Mouse (Mus musculus) cerebellum, postnatal 10 days (tissue): ENCODE data around the gene Vat1.
A peak's percentile ranks its signal among the peaks of the same experiment; 100 is the strongest.
"Not testable (repeated sequence)": the region's sequence is repeated elsewhere in the genome, so short reads cannot be mapped to it uniquely, and the experiment has no call there.

Experiments used
- DNase-seq, 2 experiments: peaks; one replicate each; pipeline ENCODE4 v3.0.0; 2021; ENCODE audit warnings: mixed read lengths in 2 of 2

The Vat1 gene

GRCm38 (mm10) chr11:101465101-101465868, 745 bp downstream of the Vat1 start:
- DNase-seq: peak; percentile 72 to 77

DNA sequence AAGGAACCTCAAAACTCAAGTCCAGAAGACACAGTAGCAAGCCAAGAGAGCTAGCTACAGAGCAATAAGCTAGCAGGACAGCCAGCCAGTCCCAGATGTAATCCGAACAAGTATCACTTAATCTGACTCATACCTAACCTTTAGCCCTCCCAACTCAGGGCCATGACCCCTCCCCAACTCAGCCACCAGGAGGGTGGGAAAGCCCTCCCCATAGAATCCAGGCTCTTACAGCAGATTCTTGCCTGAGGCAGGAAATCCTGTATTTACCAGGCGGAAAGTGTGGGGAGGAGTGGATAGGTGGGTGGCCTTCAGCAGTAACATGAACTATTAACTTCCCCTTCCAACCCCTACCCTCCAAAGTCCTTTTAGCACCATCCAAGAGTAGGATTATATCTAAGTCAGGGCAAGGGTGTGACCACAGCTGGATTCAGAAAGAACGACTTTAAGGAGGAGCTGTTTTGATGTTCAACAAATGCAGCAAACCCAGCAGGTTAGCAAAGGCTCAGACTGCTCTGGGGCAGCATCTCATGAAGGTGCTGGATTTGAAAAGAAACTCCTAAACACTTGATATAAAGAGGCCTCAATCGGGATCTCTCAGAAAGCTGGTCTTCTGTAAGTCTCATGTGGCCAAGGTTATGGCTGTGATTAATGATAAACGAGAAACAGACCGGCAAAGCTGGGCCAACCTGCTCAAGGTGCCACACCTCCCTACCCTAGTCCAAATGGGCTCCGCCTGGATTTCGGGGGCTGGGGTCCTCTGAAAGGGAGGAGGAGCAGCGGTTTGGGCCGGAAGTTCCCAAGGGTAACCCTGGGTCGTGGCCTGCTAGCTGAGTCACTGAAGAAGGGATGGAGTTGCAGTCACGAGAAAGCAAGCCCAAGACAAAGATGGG, 1.6 kb downstream of the Vat1 start, which contains the start of gene Rnd2:
TSS of gene Rnd2 (plus strand) at position 789 of the 890 bp plus-strand sequence.
- no peak for DNase-seq

- peak; percentile 46 to 56 for DNase-seq
Observed at GRCm38 (mm10) chr11:101462583-101463440, 3.2 kb downstream of the Vat1 start.

GRCm38 (mm10) chr11:101462141-101462540, 3.9 kb downstream of the Vat1 start:
- DNase-seq: no peak

DNA sequence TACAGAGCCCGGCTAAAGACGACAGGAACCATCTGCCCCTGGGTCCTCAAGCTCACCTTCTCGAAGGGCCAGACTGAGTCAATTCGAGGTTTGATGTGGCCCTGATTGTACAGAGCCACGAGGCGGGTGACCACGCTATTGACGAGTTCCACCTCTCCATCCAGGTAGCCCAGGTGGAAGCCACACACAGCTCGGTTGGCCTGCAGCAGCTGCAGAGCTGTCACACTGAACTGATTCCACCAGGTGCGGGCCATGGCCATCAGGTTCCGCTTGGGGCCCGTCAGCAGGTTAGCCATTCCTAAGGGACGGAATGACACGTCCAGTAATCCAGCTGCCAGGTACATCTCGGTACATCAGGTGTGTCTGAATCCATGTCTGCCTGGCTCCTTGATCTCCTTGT, 5.7 kb downstream of the Vat1 start:
- no peak for DNase-seq

GRCm38 (mm10) chr11:101459716-101460115, 6.3 kb downstream of the Vat1 start:
- DNase-seq: no peak

- DNase-seq: no peak
Observed at GRCm38 (mm10) chr11:101458217-101458616, 7.8 kb downstream of the Vat1 start.

GRCm38 (mm10) chr11:101457631-101458030, 8.4 kb downstream of the Vat1 start:
- no peak for DNase-seq

DNA sequence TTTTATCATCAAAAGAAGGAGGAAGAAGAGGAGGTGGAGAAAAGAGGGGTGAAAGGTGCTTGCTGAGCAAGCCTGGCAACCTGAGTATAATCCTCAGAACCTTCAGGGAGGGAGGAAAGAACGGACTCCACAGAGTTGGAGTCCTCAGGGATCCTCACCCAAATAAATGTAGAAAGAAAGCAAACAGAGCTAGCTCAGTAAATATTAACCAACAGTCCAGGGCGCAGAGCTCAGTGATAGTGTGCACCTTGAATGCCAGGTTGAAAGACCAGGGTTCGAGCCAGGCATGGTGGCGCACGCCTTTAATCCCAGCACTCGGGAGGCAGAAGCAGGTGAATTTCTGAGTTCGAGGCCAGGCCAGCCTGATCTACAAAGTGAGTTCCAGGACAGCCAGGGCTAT, 10.4 kb downstream of the Vat1 start:
- DNase-seq: no peak

GRCm38 (mm10) chr11:101454702-101455101, 11.3 kb downstream of the Vat1 start:
- DNase-seq: no peak

- DNase-seq: no peak
Observed at GRCm38 (mm10) chr11:101452093-101452774, 13.8 kb downstream of the Vat1 start.

GRCm38 (mm10) chr11:101451536-101451935, 14.5 kb downstream of the Vat1 start:
- DNase-seq: no peak

- DNase-seq: peak; percentile 47 to 57
Observed at GRCm38 (mm10) chr11:101450394-101450793, 15.6 kb downstream of the Vat1 start.

GRCm38 (mm10) chr11:101449596-101449995, 16.4 kb downstream of the Vat1 start:
- DNase-seq: not testable (repeated sequence)

DNA sequence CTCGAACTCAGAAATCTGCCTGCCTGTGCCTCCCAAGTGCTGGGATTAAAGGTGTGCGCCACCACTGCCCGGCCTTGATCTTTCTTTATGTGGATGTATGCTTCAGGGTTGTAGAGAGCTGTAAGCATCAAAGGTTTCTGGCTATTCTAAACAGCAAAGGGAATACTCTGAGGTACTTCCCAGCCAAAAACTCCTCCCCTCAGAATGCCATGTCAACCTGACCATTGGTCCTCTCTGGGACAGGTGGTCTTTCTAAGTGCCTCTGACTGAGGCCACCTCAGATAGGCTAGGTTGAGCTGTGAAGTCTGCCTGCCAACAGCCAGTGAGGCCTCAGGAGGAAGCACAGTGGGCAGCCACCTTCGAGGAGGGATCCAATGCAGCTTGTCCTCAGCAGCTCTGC, 17.1 kb downstream of the Vat1 start:
- DNase-seq: no peak

GRCm38 (mm10) chr11:101448274-101448746, 17.7 kb downstream of the Vat1 start, which contains the start of gene Ifi35:
Gene Ifi35 (plus strand): TSS chr11:101448407.
- DNase-seq: no peak

- DNase-seq: no peak
Observed at GRCm38 (mm10) chr11:101447786-101448185, 18.2 kb downstream of the Vat1 start.

GRCm38 (mm10) chr11:101446860-101447259, 19.2 kb downstream of the Vat1 start:
- not testable (repeated sequence) for DNase-seq

GRCm38 (mm10) chr11:101446319-101446718, 19.7 kb downstream of the Vat1 start:
- DNase-seq: no peak

DNA sequence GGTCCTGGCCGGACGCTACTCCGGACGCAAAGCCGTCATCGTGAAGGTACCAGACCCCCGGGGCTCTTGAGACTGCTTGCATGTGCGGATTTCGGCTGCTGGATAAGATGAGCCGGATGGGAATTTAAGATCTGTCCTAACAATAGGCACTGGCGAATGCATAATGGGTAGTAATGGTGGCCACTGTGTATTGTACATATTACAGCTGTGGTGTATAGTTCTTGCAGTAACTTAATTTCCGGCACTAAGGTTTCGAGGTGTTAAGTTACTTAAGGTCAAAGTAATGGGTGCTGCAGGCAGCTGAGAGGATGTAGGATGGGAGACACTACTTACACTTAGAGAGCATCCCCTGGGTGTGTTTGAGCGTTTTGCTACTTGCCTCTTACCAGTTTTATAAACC, 23.3 kb downstream of the Vat1 start:
- no peak for DNase-seq

DNA sequence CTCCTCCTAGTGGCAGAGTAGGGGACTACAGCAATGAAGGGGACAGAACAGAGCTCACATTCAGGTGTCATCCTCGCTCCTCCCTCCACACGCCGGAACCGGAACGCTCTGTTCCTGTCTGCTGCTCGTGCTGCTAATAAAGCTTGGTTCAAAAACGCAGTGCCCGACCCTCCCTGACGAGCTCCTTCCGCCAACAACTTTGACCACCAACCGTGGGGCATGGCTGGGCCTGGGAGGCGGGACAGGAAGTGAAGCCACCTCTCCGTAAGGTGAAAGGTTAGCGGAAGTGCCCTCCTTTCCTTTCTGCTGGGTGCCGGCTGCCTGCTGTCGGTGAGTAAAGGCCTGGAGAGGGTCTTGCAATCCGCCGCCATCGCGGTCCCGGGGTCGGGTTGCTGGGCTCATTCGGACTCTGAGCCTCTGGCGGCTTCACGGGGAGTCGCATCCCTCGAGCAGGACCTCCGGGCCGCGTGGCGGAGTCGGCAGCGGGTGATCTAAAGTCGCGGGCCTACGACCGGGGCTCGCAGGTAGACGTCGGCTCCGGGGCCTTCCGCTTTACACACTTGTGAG, 23.8 kb downstream of the Vat1 start, which contains the start of gene Rpl27:
TSS of gene Rpl27 (plus strand) at position 172 of the 567 bp plus-strand sequence.
- peak; percentile 98 to 99 for DNase-seq
